Mouse (Mus musculus): ENCODE data around the gene Lmna.

- TF ChIP-seq CTCF (IDR thresholded peaks at IDR 0.05; ENCODE audit: borderline replicate concordance, insufficient read depth, low read depth, low read length) (no peak), POLR2A (IDR thresholded peaks at IDR 0.05; ENCODE audit: borderline replicate concordance, insufficient read depth, low read length) (no peak)
These were observed 34.1 kb upstream of the Lmna start for GRCm38 (mm10) chr3:88543651-88544410.
